In genomic region chr11:24016647-24017179, GRCm38 (mm10) we compare ENCODE assay signal across 26 mouse cellular contexts. TPM values are rescaled to one million over a fixed set of nuclear protein-coding genes. Genes with fewer than 3 reads are reported as not detected.
DNase-seq lines count a peak whose midpoint lies in the region; ATAC-seq and TF ChIP-seq lines count a peak whose summit lies in the region.
"Had no signal": no experiment of that assay in that cellular context is flagged by ENCODE, and none has a peak within 500 bp of the region (broad histone marks: within the 10 kb centered on the region; RNA-seq: fewer than 3 reads in every experiment).

No protein-coding gene starts in this region.

- H3K27ac ChIP-seq in hindbrain, embryonic 13.5 days = peak overlapping the region; percentile 70
- H3K27ac ChIP-seq in hindbrain, postnatal 0 days = no peak overlapping the region
- no peak overlapping the region for H3K27ac ChIP-seq in midbrain, embryonic 11.5 days (ENCODE audit: low read depth, low read length)
- H3K27ac ChIP-seq in midbrain, embryonic 10.5 days (replicated peaks) = no peak overlapping the region
- H3K27ac ChIP-seq in midbrain, embryonic 15.5 days = peak overlapping the region; percentile 51; the same call in 1 of the 2 replicates
- H3K27ac ChIP-seq: embryonic facial prominence, embryonic 10.5 days; forebrain, embryonic 10.5 days; forebrain, embryonic 15.5 days; heart, embryonic 10.5 days; heart, embryonic 15.5 days; intestine, embryonic 15.5 days had no signal

- no peak overlapping the region for H3K4me3 ChIP-seq in hindbrain, embryonic 13.5 days
- H3K4me3 ChIP-seq in hindbrain, postnatal 0 days (ENCODE audit: low read length) = no peak overlapping the region
- no peak overlapping the region for H3K4me3 ChIP-seq in midbrain, embryonic 11.5 days (ENCODE audit: low read depth, low read length)
- no peak overlapping the region for H3K4me3 ChIP-seq in midbrain, embryonic 10.5 days
- H3K4me3 ChIP-seq in midbrain, embryonic 15.5 days = no peak overlapping the region
- H3K4me3 ChIP-seq: embryonic facial prominence, embryonic 10.5 days; erythroblast, embryonic 14.5 days; forebrain, embryonic 10.5 days; forebrain, embryonic 15.5 days; heart, embryonic 10.5 days; heart, embryonic 15.5 days; intestine, embryonic 15.5 days had no signal

- no peaks in the 10 kb centered on the region for H3K36me3 ChIP-seq in hindbrain, embryonic 13.5 days
- no peaks in the 10 kb centered on the region for H3K36me3 ChIP-seq in hindbrain, postnatal 0 days (ENCODE audit: insufficient read depth, low read length)
- H3K36me3 ChIP-seq in midbrain, embryonic 11.5 days (ENCODE audit: control insufficient read depth, insufficient read depth, low read length) = no peaks in the 10 kb centered on the region
- no peaks in the 10 kb centered on the region for H3K36me3 ChIP-seq in midbrain, embryonic 10.5 days
- no peaks in the 10 kb centered on the region for H3K36me3 ChIP-seq in midbrain, embryonic 15.5 days (replicated peaks)
- H3K36me3 ChIP-seq: embryonic facial prominence, embryonic 10.5 days; forebrain, embryonic 10.5 days; forebrain, embryonic 15.5 days; heart, embryonic 10.5 days; heart, embryonic 15.5 days; intestine, embryonic 15.5 days had no signal

- no peak overlapping the region for H3K9ac ChIP-seq in hindbrain, embryonic 13.5 days
- H3K9ac ChIP-seq in hindbrain, postnatal 0 days (replicated peaks; ENCODE audit: low read length) = no peak overlapping the region
- no peak overlapping the region for H3K9ac ChIP-seq in midbrain, embryonic 11.5 days (ENCODE audit: low read length)
- no peak overlapping the region for H3K9ac ChIP-seq in midbrain, embryonic 15.5 days
- H3K9ac ChIP-seq: forebrain, embryonic 15.5 days; heart, embryonic 15.5 days; intestine, embryonic 15.5 days had no signal

- 40% methylated on average over 2 of the region's 2 CpGs for WGBS in hindbrain, embryonic 13.5 days
- WGBS in hindbrain, postnatal 0 days = 33% methylated on average over 2 of the region's 2 CpGs
- 29% methylated on average over 2 of the region's 2 CpGs for WGBS in midbrain, embryonic 11.5 days
- 31% methylated on average over 2 of the region's 2 CpGs for WGBS in midbrain, embryonic 10.5 days
- 18% methylated on average over 2 of the region's 2 CpGs for WGBS in midbrain, embryonic 15.5 days

- no peak for ATAC-seq in hindbrain, embryonic 13.5 days (ENCODE audit: low FRiP score)
- no peak for ATAC-seq in hindbrain, postnatal 0 days
- peak; percentile 71 for ATAC-seq in midbrain, embryonic 11.5 days (ENCODE audit: low FRiP score)
- peak; percentile 88 for ATAC-seq in midbrain, embryonic 15.5 days (replicated peaks)
- ATAC-seq: activated CD4-positive, CD25-positive, alpha-beta regulatory T cell, adult 4 months; forebrain, embryonic 15.5 days; intestine, embryonic 15.5 days had no signal

- no peak for TF ChIP-seq CTCF in hindbrain, postnatal 0 days (IDR thresholded peaks at IDR 0.05; ENCODE audit: low read depth)

- no peaks in the 10 kb centered on the region for H3K9me3 ChIP-seq in hindbrain, embryonic 13.5 days
- no peaks in the 10 kb centered on the region for H3K9me3 ChIP-seq in hindbrain, postnatal 0 days (ENCODE audit: low read length)
- H3K9me3 ChIP-seq in midbrain, embryonic 11.5 days (ENCODE audit: control insufficient read depth, low read length) = no peaks in the 10 kb centered on the region
- H3K9me3 ChIP-seq in midbrain, embryonic 10.5 days (replicated peaks) = no peaks in the 10 kb centered on the region
- no peaks in the 10 kb centered on the region for H3K9me3 ChIP-seq in midbrain, embryonic 15.5 days
- H3K9me3 ChIP-seq: embryonic facial prominence, embryonic 10.5 days; forebrain, embryonic 10.5 days; forebrain, embryonic 15.5 days; heart, embryonic 10.5 days; heart, embryonic 15.5 days; intestine, embryonic 15.5 days had no signal

- no peaks in the 10 kb centered on the region for H3K27me3 ChIP-seq in hindbrain, embryonic 13.5 days
- H3K27me3 ChIP-seq in hindbrain, postnatal 0 days (ENCODE audit: insufficient read depth, low read length) = no peaks in the 10 kb centered on the region
- no peaks in the 10 kb centered on the region for H3K27me3 ChIP-seq in midbrain, embryonic 11.5 days (ENCODE audit: control insufficient read depth, insufficient read depth, low read length)
- H3K27me3 ChIP-seq in midbrain, embryonic 10.5 days (ENCODE audit: low read depth, poor library complexity, severe bottlenecking) = peaks cover 16% of the 10 kb centered on the region; the same call in 1 of the 2 replicates
- no peaks in the 10 kb centered on the region for H3K27me3 ChIP-seq in midbrain, embryonic 15.5 days (replicated peaks)
- H3K27me3 ChIP-seq: forebrain, embryonic 15.5 days; heart, embryonic 15.5 days; intestine, embryonic 15.5 days had no signal

- H3K4me2 ChIP-seq in hindbrain, embryonic 13.5 days = no peak overlapping the region
- no peak overlapping the region for H3K4me2 ChIP-seq in hindbrain, postnatal 0 days (ENCODE audit: low read depth, low read length)
- no peak overlapping the region for H3K4me2 ChIP-seq in midbrain, embryonic 11.5 days
- H3K4me2 ChIP-seq in midbrain, embryonic 15.5 days = peak overlapping the region; percentile 16; the same call in 1 of the 2 replicates
- H3K4me2 ChIP-seq: forebrain, embryonic 15.5 days; heart, embryonic 15.5 days; intestine, embryonic 15.5 days had no signal

- H3K4me1 ChIP-seq in hindbrain, embryonic 13.5 days (replicated peaks) = peaks cover 20% of the 10 kb centered on the region
- H3K4me1 ChIP-seq in hindbrain, postnatal 0 days (ENCODE audit: insufficient read depth, low read length) = no peaks in the 10 kb centered on the region
- peaks cover 4% of the 10 kb centered on the region for H3K4me1 ChIP-seq in midbrain, embryonic 11.5 days (ENCODE audit: control insufficient read depth, insufficient read depth, low read length)
- peaks cover 14% of the 10 kb centered on the region for H3K4me1 ChIP-seq in midbrain, embryonic 10.5 days
- peaks cover 13% of the 10 kb centered on the region; the same call in 1 of the 2 replicates for H3K4me1 ChIP-seq in midbrain, embryonic 15.5 days
- H3K4me1 ChIP-seq: embryonic facial prominence, embryonic 10.5 days; intestine, embryonic 15.5 days had no signal

- no peak for DNase-seq in hindbrain, postnatal 0 days (ENCODE audit: low spot score)
- DNase-seq in midbrain, embryonic 11.5 days (ENCODE audit: low spot score, missing footprints) = peak; percentile 89
- DNase-seq in midbrain, embryonic 10.5 days (ENCODE audit: low spot score) = no peak
- no peak for DNase-seq in spleen, adult 18-20 months
- DNase-seq in cerebellum, adult 11 months = no peak
- DNase-seq: adrenal gland, postnatal 14 days; cerebellum, adult 2 months; cerebellum, postnatal 10 days; heart, adult 18-20 months; heart, postnatal 14 days had no signal

RNA-seq across cellular contexts. Expression of gene A830031A19Rik, which starts 58.1 kb away (rescaled TPM):
- 0.23 TPM in 1 of 2 replicates, not detected in the other for polyA plus RNA-seq in hindbrain, embryonic 13.5 days (2015; fragmentation: Nextera tagmentation; extraction: Ambion mirVana)
- not detected in 2 replicates for total RNA-seq in hindbrain, postnatal 0 days (2014; rRNA removed)
- polyA plus RNA-seq in hindbrain, postnatal 0 days (2015; fragmentation: Nextera tagmentation; extraction: Ambion mirVana) = not detected in 2 replicates
- not detected in 2 replicates for polyA plus RNA-seq in midbrain, embryonic 11.5 days (2014; fragmentation: Nextera tagmentation; extraction: Ambion mirVana)
- not detected in 2 replicates for polyA plus RNA-seq in midbrain, embryonic 10.5 days (2016; fragmentation: Nextera tagmentation; extraction: Ambion mirVana)
- polyA plus RNA-seq in midbrain, embryonic 15.5 days (2015; fragmentation: Nextera tagmentation; extraction: Ambion mirVana) = 0.23 TPM in 1 of 2 replicates, not detected in the other
- total RNA-seq: adrenal gland, adult 18-20 months; adrenal gland, postnatal 14 days; gastrocnemius, adult 8-10 months; gastrocnemius, postnatal 4 days; heart, adult 18-20 months; heart, postnatal 14 days; MEL had no signal
- polyA plus RNA-seq: activated CD4-positive, CD25-positive, alpha-beta regulatory T cell, adult 4 months; C2C12; cerebellum, adult 2 months; embryonic facial prominence, embryonic 10.5 days; embryonic facial prominence, embryonic 14.5 days; erythroblast, embryonic 14.5 days; forebrain, embryonic 10.5 days; forebrain, embryonic 15.5 days; heart, embryonic 10.5 days; heart, embryonic 15.5 days; intestine, embryonic 15.5 days had no signal

Comparison
In these comparisons a context has a peak if more than half of its experiments do, and no peak if none do; other contexts are left out.
1. H3K27ac ChIP-seq: peak in hindbrain, embryonic 13.5 days (single experiment) and midbrain, embryonic 15.5 days (single experiment); none in hindbrain, postnatal 0 days (single experiment), midbrain, embryonic 11.5 days (single experiment) and midbrain, embryonic 10.5 days (single experiment).
2. ATAC-seq: peak in midbrain, embryonic 11.5 days (single experiment) and midbrain, embryonic 15.5 days (single experiment); none in hindbrain, embryonic 13.5 days (single experiment) and hindbrain, postnatal 0 days (single experiment).